Mouse (Mus musculus): ENCODE measurements around the gene Sfswap. TPM values are rescaled to one million over a fixed set of nuclear protein-coding genes. Genes with fewer than 3 reads are reported as not detected.

The Sfswap gene
- polyA plus RNA-seq, 1 experiment = 145 TPM

GRCm38 (mm10) chr5:129580572-129580971 is 79.6 kb downstream of the Sfswap start:
- H3K4me3 ChIP-seq (ENCODE audit: insufficient read depth, low read length) = no peak overlapping the region
- peak overlapping the region; percentile 55 for H3K27ac ChIP-seq (ENCODE audit: insufficient read depth, low read length)
- peaks cover 5% of the 10 kb centered on the region; the same call in 1 of the 2 replicates for H3K4me1 ChIP-seq (ENCODE audit: control insufficient read depth, insufficient read depth, low read length)
- TF ChIP-seq POLR2A (IDR thresholded peaks at IDR 0.05; ENCODE audit: extremely low read depth, insufficient read depth, low read length) = no peak
- no peak for TF ChIP-seq CTCF (IDR thresholded peaks at IDR 0.05; ENCODE audit: extremely low read depth, insufficient read depth, low read length)

DNA sequence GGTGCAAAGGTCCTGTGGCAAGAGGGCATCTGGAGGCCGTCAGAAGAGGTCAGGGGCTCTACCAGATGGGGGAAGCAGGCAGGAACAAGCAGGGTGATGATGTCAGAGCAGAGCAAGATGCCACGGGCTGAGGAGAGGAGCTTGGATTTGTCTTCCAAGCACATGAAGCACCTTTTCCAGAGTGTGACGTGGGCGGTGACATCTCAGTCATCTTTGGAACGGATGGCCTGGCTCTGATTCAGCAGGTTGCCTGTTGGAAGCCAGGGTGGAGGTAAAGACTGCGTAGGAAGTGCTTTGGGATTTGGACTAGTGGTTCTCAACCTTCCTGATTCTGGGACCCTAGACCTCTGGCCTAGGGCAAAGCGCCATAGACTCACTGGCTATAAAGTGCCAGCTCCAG is 80.0 kb downstream of the Sfswap start:
- no peak overlapping the region for H3K4me3 ChIP-seq (ENCODE audit: insufficient read depth, low read length)
- TF ChIP-seq CTCF (IDR thresholded peaks at IDR 0.05; ENCODE audit: extremely low read depth, insufficient read depth, low read length) (no peak), POLR2A (IDR thresholded peaks at IDR 0.05; ENCODE audit: extremely low read depth, insufficient read depth, low read length) (no peak)
- peak overlapping the region; percentile 40 for H3K27ac ChIP-seq (ENCODE audit: insufficient read depth, low read length)
- peaks cover 5% of the 10 kb centered on the region; the same call in 1 of the 2 replicates for H3K4me1 ChIP-seq (ENCODE audit: control insufficient read depth, insufficient read depth, low read length)

GRCm38 (mm10) chr5:129583331-129583730 is 82.3 kb downstream of the Sfswap start:
- peaks cover 5% of the 10 kb centered on the region; the same call in 1 of the 2 replicates for H3K4me1 ChIP-seq (ENCODE audit: control insufficient read depth, insufficient read depth, low read length)
- TF ChIP-seq POLR2A (IDR thresholded peaks at IDR 0.05; ENCODE audit: extremely low read depth, insufficient read depth, low read length) (no peak), CTCF (IDR thresholded peaks at IDR 0.05; ENCODE audit: extremely low read depth, insufficient read depth, low read length) (no peak)
- no peak overlapping the region for H3K27ac ChIP-seq (ENCODE audit: insufficient read depth, low read length)

GRCm38 (mm10) chr5:129583761-129584582 is 83.0 kb downstream of the Sfswap start, which contains the start of gene Mmp17:
Mmp17 (plus strand) TSS chr5:129584169.
- peak; percentile 63 for TF ChIP-seq POLR2A (IDR thresholded peaks at IDR 0.05; ENCODE audit: extremely low read depth, insufficient read depth, low read length)
- TF ChIP-seq CTCF (IDR thresholded peaks at IDR 0.05; ENCODE audit: extremely low read depth, insufficient read depth, low read length) = peak; percentile 45
- H3K27ac ChIP-seq (ENCODE audit: insufficient read depth, low read length) = peak within 1 kb of the TSS; percentile 93

More at GRCm38 (mm10) chr5:129583331-129583730, 82.3 kb downstream of the Sfswap start:
- H3K4me3 ChIP-seq (ENCODE audit: insufficient read depth, low read length) = peak overlapping the region; percentile 88

GRCm38 (mm10) chr5:129584583-129585541 is 83.8 kb downstream of the Sfswap start:
- peaks cover 8% of the 10 kb centered on the region for H3K4me1 ChIP-seq (ENCODE audit: control insufficient read depth, insufficient read depth, low read length)
- TF ChIP-seq POLR2A (IDR thresholded peaks at IDR 0.05; ENCODE audit: extremely low read depth, insufficient read depth, low read length) = no peak
- TF ChIP-seq CTCF (IDR thresholded peaks at IDR 0.05; ENCODE audit: extremely low read depth, insufficient read depth, low read length) = no peak
- peak overlapping the region; percentile 88 for H3K4me3 ChIP-seq (ENCODE audit: insufficient read depth, low read length)
- H3K27ac ChIP-seq (ENCODE audit: insufficient read depth, low read length) = peak overlapping the region; percentile 91

More at GRCm38 (mm10) chr5:129583761-129584582, 83.0 kb downstream of the Sfswap start, which contains the start of gene Mmp17:
- Histone ChIP-seq H3K4me1 (ENCODE audit: control insufficient read depth, insufficient read depth, low read length) (peaks cover 7% of the 10 kb centered on the region; the same call in 1 of the 2 replicates), H3K4me3 (ENCODE audit: insufficient read depth, low read length) (peak within 1 kb of the TSS; percentile 88)

DNA sequence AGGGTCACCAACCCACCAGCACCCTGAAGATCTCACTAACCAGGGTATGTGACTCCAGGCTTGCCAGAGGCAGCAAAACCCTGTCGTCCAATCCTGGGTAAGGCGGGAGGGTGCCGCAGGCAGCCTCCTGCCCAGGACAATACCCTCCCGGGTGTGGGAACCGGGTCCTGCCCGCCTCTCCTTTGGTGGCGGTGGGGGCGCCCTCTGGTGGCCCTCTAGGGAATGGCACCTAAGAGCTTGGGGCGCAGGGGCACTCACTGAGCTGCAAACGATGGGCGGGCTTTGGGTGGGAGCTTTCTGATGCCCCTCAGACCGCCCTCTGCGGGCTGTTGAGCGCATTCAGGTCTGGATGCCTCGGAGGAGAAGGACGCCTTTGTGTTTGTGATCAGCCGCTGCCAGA is 85.0 kb downstream of the Sfswap start:
- H3K4me3 ChIP-seq (ENCODE audit: insufficient read depth, low read length) = peak overlapping the region; percentile 88
- TF ChIP-seq CTCF (IDR thresholded peaks at IDR 0.05; ENCODE audit: extremely low read depth, insufficient read depth, low read length) (peak; percentile 54), POLR2A (IDR thresholded peaks at IDR 0.05; ENCODE audit: extremely low read depth, insufficient read depth, low read length) (0 out of 2 replicates have a peak, but pooled peaks have one; percentile 17)
- no peak overlapping the region for H3K27ac ChIP-seq (ENCODE audit: insufficient read depth, low read length)
- peaks cover 9% of the 10 kb centered on the region for H3K4me1 ChIP-seq (ENCODE audit: control insufficient read depth, insufficient read depth, low read length)

DNA sequence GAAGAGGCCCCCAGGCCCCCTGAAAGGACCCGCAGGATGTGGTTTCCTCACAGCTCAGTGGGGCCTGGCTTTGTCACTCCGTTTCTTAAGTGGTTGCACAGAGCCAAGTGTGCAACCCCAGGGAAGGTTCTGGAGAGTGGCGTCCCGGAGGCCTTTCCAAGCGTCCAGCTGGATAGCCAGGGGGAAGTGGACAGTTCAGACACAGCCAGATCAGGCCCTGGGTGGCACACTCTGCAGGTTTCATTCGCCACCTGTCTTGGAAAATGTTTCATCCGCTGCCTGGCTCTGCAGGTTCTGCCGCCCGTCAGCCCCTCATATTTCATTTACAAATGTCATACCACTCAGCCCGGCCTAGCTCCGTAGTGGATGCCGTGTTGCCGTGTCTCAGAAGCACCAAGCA is 85.5 kb downstream of the Sfswap start:
- Histone ChIP-seq H3K27ac (ENCODE audit: insufficient read depth, low read length) (no peak overlapping the region), H3K4me1 (ENCODE audit: control insufficient read depth, insufficient read depth, low read length) (peaks cover 5% of the 10 kb centered on the region), H3K4me3 (ENCODE audit: insufficient read depth, low read length) (peak overlapping the region; percentile 88)
- TF ChIP-seq CTCF (IDR thresholded peaks at IDR 0.05; ENCODE audit: extremely low read depth, insufficient read depth, low read length) = no peak
- no peak for TF ChIP-seq POLR2A (IDR thresholded peaks at IDR 0.05; ENCODE audit: extremely low read depth, insufficient read depth, low read length)

DNA sequence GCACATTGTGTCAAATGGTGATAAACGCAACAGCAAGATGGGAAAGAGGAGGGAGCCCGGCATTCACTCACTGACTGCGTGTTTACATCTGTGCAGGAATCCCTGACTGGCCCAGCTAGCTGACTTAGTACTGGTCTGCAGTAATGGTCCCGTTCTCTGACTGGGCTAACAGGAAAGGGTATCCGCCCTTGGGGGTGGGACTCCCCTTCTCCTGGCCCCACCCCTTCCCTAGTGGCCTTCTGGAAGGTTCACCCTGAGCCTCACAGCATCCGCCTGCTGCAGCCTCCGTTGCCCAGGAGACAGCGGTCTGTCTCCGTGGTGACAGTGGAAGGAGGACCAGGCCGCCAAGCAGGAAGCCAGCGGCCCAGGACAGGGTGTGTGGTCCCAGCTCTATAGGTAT is 89.9 kb downstream of the Sfswap start:
- Histone ChIP-seq H3K4me1 (ENCODE audit: control insufficient read depth, insufficient read depth, low read length) (peaks cover 5% of the 10 kb centered on the region), H3K4me3 (ENCODE audit: insufficient read depth, low read length) (0 out of 2 replicates have a peak overlapping the region, but pooled peaks have one; percentile 6), H3K27ac (ENCODE audit: insufficient read depth, low read length) (no peak overlapping the region)
- TF ChIP-seq POLR2A (IDR thresholded peaks at IDR 0.05; ENCODE audit: extremely low read depth, insufficient read depth, low read length) = 0 out of 2 replicates have a peak, but pooled peaks have one; percentile 29
- TF ChIP-seq CTCF (IDR thresholded peaks at IDR 0.05; ENCODE audit: extremely low read depth, insufficient read depth, low read length) = no peak

Measured in cortical plate, adult 2 months (tissue).